Mouse (Mus musculus) small intestine, adult 2 months (tissue): ENCODE measurements around the gene Nipal4.

Experiments
- CTCF ChIP-seq: fragments of 200-500 bp; IDR thresholded peaks from 2 replicates; pipeline ENCODE4 v1.5.1; 2012; ENCODE audit warnings: low read depth, mild to moderate bottlenecking, control low read depth, inconsistent platforms, low read length, moderate library complexity, mixed read lengths; ENCODE audit not compliant: insufficient replicate concordance, insufficient read length; ENCODE audit errors: extremely low read depth
- POLR2A ChIP-seq: fragments of 200-500 bp; IDR thresholded peaks from 2 replicates; pipeline ENCODE4 v1.6.1; 2012; ENCODE audit warnings: low read depth, mild to moderate bottlenecking, control low read depth, inconsistent platforms, low read length, moderate library complexity

- no peak for TF ChIP-seq POLR2A
- TF ChIP-seq CTCF: no peak
These were observed 59.3 kb downstream of the Nipal4 start for GRCm38 (mm10) chr11:46107046-46107445.
